Mouse (Mus musculus): ENCODE results near the gene Nmb.

Gene Nmb

GRCm38 (mm10) chr7:80897721-80898120 is 7.2 kb downstream of the Nmb start:
- DNase-seq, result no peak

GRCm38 (mm10) chr7:80897134-80897533 is 7.7 kb downstream of the Nmb start:
- DNase-seq, result no peak

- DNase-seq, result no peak
These were observed 9.9 kb downstream of the Nmb start for GRCm38 (mm10) chr7:80894815-80895519.

GRCm38 (mm10) chr7:80894196-80894595 is 10.7 kb downstream of the Nmb start:
- no peak for DNase-seq

- DNase-seq, result no peak
These were observed 11.1 kb downstream of the Nmb start for GRCm38 (mm10) chr7:80893753-80894129.

GRCm38 (mm10) chr7:80893086-80893752 is 11.7 kb downstream of the Nmb start:
- DNase-seq, result no peak

- no peak for DNase-seq
These were observed 15.0 kb downstream of the Nmb start for GRCm38 (mm10) chr7:80889841-80890241.

GRCm38 (mm10) chr7:80889021-80889511 is 15.8 kb downstream of the Nmb start:
- DNase-seq, result peak; percentile 87

GRCm38 (mm10) chr7:80888595-80888994 is 16.3 kb downstream of the Nmb start:
- no peak for DNase-seq

- DNase-seq, result no peak
These were observed 19.2 kb downstream of the Nmb start for GRCm38 (mm10) chr7:80885666-80886065.

- peak; percentile 90 for DNase-seq
These were observed 21.9 kb downstream of the Nmb start for GRCm38 (mm10) chr7:80882830-80883505.

GRCm38 (mm10) chr7:80875727-80876126 is 29.1 kb downstream of the Nmb start:
- DNase-seq, result no peak

- DNase-seq, result no peak
These were observed 31.2 kb downstream of the Nmb start for GRCm38 (mm10) chr7:80873631-80874030.

GRCm38 (mm10) chr7:80873038-80873437 is 31.8 kb downstream of the Nmb start:
- no peak for DNase-seq

- DNase-seq, result no peak
These were observed 36.2 kb downstream of the Nmb start for GRCm38 (mm10) chr7:80868686-80869085.

GRCm38 (mm10) chr7:80866514-80867147 is 38.2 kb downstream of the Nmb start:
- no peak for DNase-seq

GRCm38 (mm10) chr7:80865521-80865920 is 39.4 kb downstream of the Nmb start:
- DNase-seq, result no peak

- DNase-seq, result no peak
These were observed 40.0 kb downstream of the Nmb start for GRCm38 (mm10) chr7:80864831-80865230.

- DNase-seq, result no peak
These were observed 40.7 kb downstream of the Nmb start for GRCm38 (mm10) chr7:80864151-80864550.

GRCm38 (mm10) chr7:80863520-80863919 is 41.4 kb downstream of the Nmb start:
- no peak for DNase-seq

- DNase-seq, result peak; percentile 30
These were observed 42.4 kb downstream of the Nmb start for GRCm38 (mm10) chr7:80862475-80862874.

GRCm38 (mm10) chr7:80860729-80861274 is 44.1 kb downstream of the Nmb start, which contains the start of gene Zscan2:
Zscan2 (plus strand) TSS chr7:80860920.
- DNase-seq, result peak; percentile 98

GRCm38 (mm10) chr7:80860227-80860626 is 44.6 kb downstream of the Nmb start:
- peak; percentile 75 for DNase-seq
